Mouse (Mus musculus) embryonic fibroblast, embryonic 13.5 days (primary cell): ENCODE data around the gene Fggy.

Experiments used
- CTCF ChIP-seq: IDR thresholded peaks from 2 replicates; pipeline ENCODE4 v1.5.1; 2011; ENCODE audit warnings: mild to moderate bottlenecking, control low read depth, low read length, moderate library complexity, borderline replicate concordance; ENCODE audit not compliant: insufficient read depth
- POLR2A ChIP-seq: IDR thresholded peaks from 2 replicates; pipeline ENCODE4 v1.6.1; 2011; ENCODE audit warnings: low read depth, mild to moderate bottlenecking, control low read depth, low read length, moderate library complexity

DNA sequence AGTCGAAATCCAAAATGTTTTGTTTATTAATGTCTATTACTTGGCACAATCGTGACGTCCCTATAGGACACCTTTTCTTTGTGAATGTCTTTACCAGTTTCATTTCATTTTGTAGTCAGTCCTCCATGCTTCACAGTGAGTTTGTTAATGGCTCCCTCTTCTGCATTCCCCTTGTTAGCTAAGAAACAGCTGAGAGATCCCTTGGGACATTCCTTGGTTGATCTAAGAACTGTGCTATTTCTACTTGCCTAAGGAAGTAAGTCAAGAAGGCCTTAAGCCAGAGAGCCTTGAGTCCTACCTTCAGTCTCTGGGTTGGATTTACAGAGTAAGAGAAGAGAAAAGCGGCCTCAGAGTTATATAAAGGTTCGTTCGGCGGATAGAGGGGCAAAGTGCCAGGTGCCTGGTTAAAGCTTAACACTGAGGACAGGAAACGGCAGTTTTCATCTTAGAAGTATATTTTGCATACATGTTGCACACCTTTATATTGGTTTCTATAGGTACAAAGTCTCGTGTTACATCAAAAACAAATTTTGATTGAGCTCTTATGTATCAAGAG, 376.6 kb downstream of the Fggy start:
- TF ChIP-seq POLR2A (no peak), CTCF (no peak)
